Mouse (Mus musculus): ENCODE data around the gene Atr. TPM values are rescaled to one million over a fixed set of nuclear protein-coding genes. Genes with fewer than 3 reads are reported as not detected.

Atr gene
- total and polyA plus RNA-seq, 2 experiments = 1.1 to 12.4 TPM

DNA sequence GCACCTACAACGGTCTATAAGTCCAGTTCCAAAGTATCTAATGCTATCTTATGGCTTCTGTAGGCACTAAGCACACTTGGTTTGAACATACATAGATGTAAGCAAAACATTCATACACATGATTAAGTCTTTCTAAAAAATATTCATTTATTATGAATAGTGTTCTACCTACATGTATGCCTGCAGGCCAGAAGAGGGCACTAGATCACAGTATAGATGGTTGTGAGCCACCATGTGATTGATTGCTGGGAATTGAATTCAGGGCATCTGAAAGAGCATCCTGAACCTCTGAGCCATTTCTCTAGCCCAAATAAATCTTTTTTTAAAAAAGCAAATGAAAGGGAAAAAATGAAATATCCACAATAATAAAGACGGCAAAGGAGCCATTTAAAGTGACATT is 134.9 kb downstream of the Atr start:
- H3K27me3 ChIP-seq (ENCODE audit: control insufficient read depth, insufficient read depth, low read length) = no peaks in the 10 kb centered on the region
- TF ChIP-seq POLR2A (IDR thresholded peaks at IDR 0.05; ENCODE audit: extremely low read depth, insufficient read depth, low read length) = no peak
- TF ChIP-seq CTCF (IDR thresholded peaks at IDR 0.05; ENCODE audit: low read depth, low read length) = no peak
- no peak overlapping the region for H3K4me3 ChIP-seq (ENCODE audit: insufficient read depth, low read depth, low read length)
- no peak for DNase-seq (ENCODE audit: extremely low read depth, low read depth, low spot score)
- no peaks in the 10 kb centered on the region for H3K79me2 ChIP-seq (ENCODE audit: control insufficient read depth, insufficient read depth, low read length)
- H3K9ac ChIP-seq (ENCODE audit: low read depth, low read length) = no peak overlapping the region
- no peaks in the 10 kb centered on the region for H3K4me1 ChIP-seq (ENCODE audit: control insufficient read depth, insufficient read depth, low read length)
- peaks cover 41% of the 10 kb centered on the region for H3K36me3 ChIP-seq (ENCODE audit: control insufficient read depth, insufficient read depth, low read length)
- WGBS = 99% methylated on average over 2 of the region's 2 CpGs
- H3K27ac ChIP-seq (replicated peaks; ENCODE audit: insufficient read depth, low read depth, low read length) = no peak overlapping the region

Other genes with a start within 250 kb of the Atr start
- 1.0 and 1.3 TPM in 2 replicates for gene Pcolce2, start 220.0 kb upstream of the Atr start, total RNA-seq (2014; rRNA removed)
- 0.16 and 0.27 TPM in 2 replicates for gene Pcolce2, start 220.0 kb upstream of the Atr start, polyA plus RNA-seq (2012; rRNA removed)
- 0.74 TPM in 2 replicates for gene Trpc1, start 107.2 kb upstream of the Atr start, total RNA-seq (2014; rRNA removed)
- 0.05 and 0.16 TPM in 2 replicates for gene Trpc1, start 107.2 kb upstream of the Atr start, polyA plus RNA-seq (2012; rRNA removed)
- 0.47 and 2.2 TPM in 2 replicates for gene Pls1, start 12.3 kb upstream of the Atr start, total RNA-seq (2014; rRNA removed)
- 0.44 and 0.56 TPM in 2 replicates for gene Pls1, start 12.3 kb upstream of the Atr start, polyA plus RNA-seq (2012; rRNA removed)
- gene Xrn1, start 97.2 kb downstream of the Atr start, total RNA-seq (2014; rRNA removed) = 12.6 and 13.8 TPM in 2 replicates
- gene Xrn1, start 97.2 kb downstream of the Atr start, polyA plus RNA-seq (2012; rRNA removed) = 1.2 and 1.6 TPM in 2 replicates

Measured in liver, adult 2 months (tissue).